Mouse (Mus musculus) forebrain, embryonic 14.5 days (tissue): ENCODE data around the gene Ccdc85b. TPM values are rescaled to one million over a fixed set of nuclear protein-coding genes. Genes with fewer than 3 reads are reported as not detected.
"Not testable (repeated sequence)": the region's sequence is repeated elsewhere in the genome, so short reads cannot be mapped to it uniquely, and the experiment has no call there.

Source experiments
- ATAC-seq: fragments of 200-750 bp; cut with Nextera tagmentation; 2 replicates; pipeline ENCODE4 v1.8.0; 2017; ENCODE audit warnings: mild to moderate bottlenecking, moderate library complexity
- DNase-seq: peaks from one replicate; pipeline ENCODE4 v3.0.0-alpha.2; 2015; ENCODE audit warnings: low spot score
- H3K27ac ChIP-seq: fragments of 300-500 bp; sonication (generic); 2 replicates; pipeline ENCODE4 v1.5.1; 2014; ENCODE audit warnings: low read depth, mild to moderate bottlenecking, control low read depth, low read length, moderate library complexity
- H3K27me3 ChIP-seq: fragments of 300-500 bp; sonication (generic); replicated peaks from 2 replicates; pipeline ENCODE4 v1.6.1; 2014; ENCODE audit warnings: low read length, control low read depth, mixed read lengths; ENCODE audit not compliant: control insufficient read depth, insufficient read depth
- H3K36me3 ChIP-seq: fragments of 300-500 bp; sonication (generic); 2 replicates; pipeline ENCODE4 v1.6.1; 2014; ENCODE audit warnings: low read length, control low read depth; ENCODE audit not compliant: control insufficient read depth, insufficient read depth
- H3K4me1 ChIP-seq: fragments of 300-500 bp; sonication (generic); 2 replicates; pipeline ENCODE4 v1.6.1; 2014; ENCODE audit warnings: antibody characterized with exemption, low read length, control low read depth; ENCODE audit not compliant: control insufficient read depth, insufficient read depth
- H3K4me2 ChIP-seq: fragments of 300-500 bp; sonication (generic); 2 replicates; pipeline ENCODE4 v1.6.1; 2014; ENCODE audit warnings: mild to moderate bottlenecking, control low read depth, low read length
- H3K4me3 ChIP-seq: fragments of 300-500 bp; sonication (generic); 2 replicates; pipeline ENCODE4 v1.5.1; 2014; ENCODE audit warnings: low read depth, low read length, control low read depth
- H3K9ac ChIP-seq: fragments of 300-500 bp; sonication (generic); 2 replicates; pipeline ENCODE4 v1.6.1; 2014; ENCODE audit warnings: mild to moderate bottlenecking, low read length, control low read depth, moderate library complexity
- H3K9me3 ChIP-seq: fragments of 300-500 bp; sonication (generic); replicated peaks from 2 replicates; pipeline ENCODE4 v1.6.1; 2016; ENCODE audit warnings: low read length, control low read depth, mixed read lengths; ENCODE audit not compliant: control insufficient read depth
- WGBS: fragments of 180-500 bp; shearing (Covaris S2); extraction: QIAGEN DNeasy Blood & Tissue Kit; methylation state at CpG from one replicate; pipeline ENCODE4 v1.1.7; 2014; 5-methylcytosine and 5-hydroxymethylcytosine counted together
- polyA plus RNA-seq: library from polyadenylated mRNA; unstranded; fragments of >200 nt; fragmentation: Nextera tagmentation; extraction: Ambion mirVana; gene quantifications from 2 replicates; pipeline ENCODE4 v1.2.1, GENCODE M21; 2014

Gene Ccdc85b
- polyA plus RNA-seq, 1 experiment from 2014 or later: 5.9 TPM

GRCm38 (mm10) chr19:5490898-5491708 is 33.4 kb upstream of the Ccdc85b start:
- peak overlapping the region; percentile 96 for H3K9ac ChIP-seq
- H3K4me3 ChIP-seq: peak overlapping the region; percentile 100
- WGBS: under 1% methylated on average over 59 of the region's 59 CpGs
- H3K4me2 ChIP-seq: peak overlapping the region; percentile 68
- H3K4me1 ChIP-seq: peaks cover 14% of the 10 kb centered on the region
- H3K27me3 ChIP-seq: no peaks in the 10 kb centered on the region
- DNase-seq (peak; percentile 79), ATAC-seq (peak; percentile 14)
- peak overlapping the region; percentile 99 for H3K27ac ChIP-seq
- peaks cover 44% of the 10 kb centered on the region for H3K36me3 ChIP-seq
- H3K9me3 ChIP-seq: no peaks in the 10 kb centered on the region

DNA sequence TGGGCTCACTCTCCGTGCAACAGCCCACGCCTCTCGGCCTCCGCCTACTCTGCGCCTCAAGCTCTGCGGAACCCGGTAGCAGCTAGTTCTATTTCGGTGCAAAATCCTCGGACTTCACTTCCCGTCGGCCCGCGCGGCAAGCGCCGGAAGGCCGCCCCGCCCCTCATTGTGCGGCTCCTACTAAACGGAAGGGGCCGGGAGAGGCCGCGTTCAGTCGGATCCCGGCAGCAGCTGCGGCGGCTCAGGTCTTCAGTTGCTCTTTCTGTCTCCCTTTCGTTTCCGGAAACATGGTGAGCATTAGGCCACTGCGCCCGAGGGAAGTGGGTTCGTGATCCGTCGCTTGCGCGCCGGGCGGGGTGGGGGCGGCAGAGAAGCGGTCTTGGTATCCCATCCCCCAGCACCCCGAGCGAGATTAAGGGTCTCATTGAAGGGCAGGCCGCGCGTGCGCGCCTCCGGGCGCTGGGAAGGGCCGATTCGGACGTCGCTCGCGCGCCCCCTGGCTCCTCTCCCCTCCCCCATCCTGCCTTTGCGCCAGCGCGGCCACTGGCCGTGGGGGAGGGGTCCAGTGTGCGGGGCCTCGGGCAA is 32.7 kb upstream of the Ccdc85b start, which contains the start of gene Cfl1:
Gene Cfl1, plus strand, starts transcription at position 143 of the 585 bp plus-strand sequence.
- Histone ChIP-seq H3K36me3 (peaks cover 44% of the 10 kb centered on the region), H3K9ac (peak within 1 kb of the TSS; percentile 96), H3K27me3 (no peaks in the 10 kb centered on the region), H3K4me1 (peaks cover 14% of the 10 kb centered on the region), H3K4me3 (peak within 1 kb of the TSS; percentile 100), H3K9me3 (no peaks in the 10 kb centered on the region), H3K27ac (peak within 1 kb of the TSS; percentile 99), H3K4me2 (peak within 1 kb of the TSS; percentile 80)
- DNase-seq: peak; percentile 98
- peak; percentile 80 for ATAC-seq
- under 1% methylated on average over 45 of the region's 62 CpGs for WGBS

DNA sequence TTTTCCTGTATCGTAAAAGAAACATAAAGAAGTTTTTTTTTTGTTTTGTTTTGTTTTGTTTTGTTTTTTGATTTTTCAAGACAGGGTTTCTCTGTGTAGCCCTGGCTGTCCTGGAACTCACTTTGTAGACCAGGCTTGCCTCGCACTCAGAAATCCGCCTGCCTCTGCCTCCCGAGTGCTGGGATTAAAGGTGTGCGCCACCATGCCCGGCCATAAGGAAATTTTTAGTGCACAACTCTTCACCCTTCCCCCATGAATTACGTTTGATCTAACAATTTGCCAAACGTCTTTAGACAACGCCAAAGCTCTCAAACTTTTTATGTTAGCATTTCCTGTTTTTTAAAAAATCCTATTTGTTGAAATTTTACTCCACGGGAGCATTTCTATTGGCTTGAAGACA is 32.0 kb upstream of the Ccdc85b start:
- H3K4me1 ChIP-seq: peaks cover 14% of the 10 kb centered on the region
- H3K27me3 ChIP-seq, ATAC-seq, H3K9me3 ChIP-seq, H3K9ac ChIP-seq, DNase-seq: not testable (repeated sequence)
- peak overlapping the region; percentile 100 for H3K4me3 ChIP-seq
- 52% methylated on average over 10 of the region's 10 CpGs for WGBS
- peak overlapping the region; percentile 80 for H3K4me2 ChIP-seq
- H3K36me3 ChIP-seq: peaks cover 45% of the 10 kb centered on the region
- H3K27ac ChIP-seq: peak overlapping the region; percentile 99; the same call in 1 of the 2 replicates

DNA sequence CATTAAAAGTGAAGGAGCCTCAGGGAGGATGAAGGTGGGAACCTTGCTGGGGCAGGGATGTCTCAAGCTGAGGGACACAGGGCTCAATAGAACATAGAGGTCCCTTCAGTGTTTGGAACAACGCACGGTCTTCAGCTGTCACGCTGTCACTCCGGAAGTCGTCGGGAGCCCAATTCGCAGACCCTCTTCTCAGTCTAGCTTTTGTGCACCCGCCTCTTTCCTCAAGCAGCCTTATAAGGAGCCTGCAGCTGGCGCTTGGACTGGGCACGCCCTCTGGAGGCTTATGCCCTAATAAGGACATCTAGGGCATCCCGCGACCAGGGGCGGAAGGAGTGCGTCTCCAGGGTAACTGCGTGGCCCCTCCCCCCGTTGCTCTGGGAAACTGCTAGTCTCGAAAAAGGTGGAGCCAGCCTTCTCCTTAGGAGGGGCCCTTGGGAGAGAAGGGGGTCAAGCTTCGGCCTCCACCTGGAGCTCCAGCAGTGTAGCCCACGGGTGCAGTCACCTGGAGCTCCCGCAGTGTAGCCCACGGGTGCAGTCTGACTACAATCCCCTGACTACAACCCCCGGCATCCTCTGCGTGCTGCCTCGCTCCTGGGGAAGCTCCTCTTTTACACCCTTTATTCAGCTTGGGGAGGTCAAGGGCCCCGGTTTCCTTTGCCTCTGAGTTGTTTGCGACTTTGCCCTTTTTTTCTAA is 31.3 kb upstream of the Ccdc85b start:
- H3K36me3 ChIP-seq: peaks cover 45% of the 10 kb centered on the region
- H3K9me3 ChIP-seq: no peaks in the 10 kb centered on the region
- WGBS: under 1% methylated on average over 26 of the region's 26 CpGs
- H3K9ac ChIP-seq: peak overlapping the region; percentile 70
- peaks cover 14% of the 10 kb centered on the region for H3K4me1 ChIP-seq
- peak overlapping the region; percentile 49 for H3K4me3 ChIP-seq
- no peaks in the 10 kb centered on the region for H3K27me3 ChIP-seq
- peak overlapping the region; percentile 97 for H3K27ac ChIP-seq
- DNase-seq: peak; percentile 97
- peak overlapping the region; percentile 80 for H3K4me2 ChIP-seq
- ATAC-seq: peak; percentile 75

DNA sequence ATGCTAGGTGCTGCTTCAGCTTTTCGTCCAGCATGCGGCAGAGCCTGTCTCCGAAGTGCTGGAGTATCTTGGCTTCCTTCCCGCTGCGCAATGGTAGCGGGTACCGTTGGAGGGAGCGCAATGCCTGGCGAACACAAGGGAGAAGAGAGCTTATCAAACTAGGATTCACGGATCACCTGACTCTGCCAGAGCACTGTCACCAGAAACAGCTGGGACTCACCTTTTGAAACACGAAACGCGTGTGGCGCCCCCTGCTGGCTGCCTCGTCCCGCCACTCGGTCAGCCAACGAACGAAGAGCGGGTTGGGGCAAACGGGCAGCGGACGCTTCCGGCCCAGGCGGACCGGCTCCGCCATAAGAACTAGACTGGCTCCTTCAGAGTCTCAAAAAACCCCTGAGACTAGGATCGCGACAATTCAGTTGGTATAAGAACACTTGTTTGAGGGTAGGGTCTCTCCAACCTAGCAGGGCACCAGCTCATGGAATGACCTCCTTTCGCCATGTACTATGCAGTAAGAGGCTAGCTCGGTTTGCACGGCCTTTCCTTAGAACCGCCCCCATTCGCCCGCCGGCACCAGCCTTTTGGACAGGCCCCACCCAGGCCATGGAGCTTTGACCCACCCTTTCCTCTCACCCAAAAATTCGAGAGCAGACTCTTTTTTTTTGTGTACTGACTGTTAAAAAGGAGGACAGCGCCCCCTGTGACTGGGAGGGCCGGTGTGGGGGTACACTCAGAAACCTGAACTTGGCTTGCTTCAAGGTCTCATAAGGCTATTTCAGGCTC is 30.3 kb upstream of the Ccdc85b start, which contains the start of gene Mus81:
Gene Mus81, minus strand, starts transcription at position 635 of the 783 bp plus-strand sequence.
- Histone ChIP-seq H3K27ac (peak within 1 kb of the TSS; percentile 97), H3K4me1 (peaks cover 14% of the 10 kb centered on the region), H3K27me3 (no peaks in the 10 kb centered on the region), H3K4me2 (peak within 1 kb of the TSS; percentile 80), H3K36me3 (peaks cover 45% of the 10 kb centered on the region), H3K9ac (peak within 1 kb of the TSS; percentile 70), H3K4me3 (peak within 1 kb of the TSS; percentile 49), H3K9me3 (no peaks in the 10 kb centered on the region)
- peak; percentile 96 for DNase-seq
- peak; percentile 55 for ATAC-seq
- WGBS: under 1% methylated on average over 39 of the region's 39 CpGs

- Histone ChIP-seq H3K9ac (no peak overlapping the region), H3K27me3 (no peaks in the 10 kb centered on the region), H3K4me1 (peaks cover 7% of the 10 kb centered on the region), H3K4me3 (no peak overlapping the region), H3K9me3 (no peaks in the 10 kb centered on the region), H3K4me2 (no peak overlapping the region), H3K27ac (no peak overlapping the region), H3K36me3 (peaks cover 47% of the 10 kb centered on the region)
- ATAC-seq (no peak), DNase-seq (no peak)
- 97% methylated on average over 4 of the region's 4 CpGs for WGBS
These were observed 29.1 kb upstream of the Ccdc85b start for GRCm38 (mm10) chr19:5486771-5487170.

DNA sequence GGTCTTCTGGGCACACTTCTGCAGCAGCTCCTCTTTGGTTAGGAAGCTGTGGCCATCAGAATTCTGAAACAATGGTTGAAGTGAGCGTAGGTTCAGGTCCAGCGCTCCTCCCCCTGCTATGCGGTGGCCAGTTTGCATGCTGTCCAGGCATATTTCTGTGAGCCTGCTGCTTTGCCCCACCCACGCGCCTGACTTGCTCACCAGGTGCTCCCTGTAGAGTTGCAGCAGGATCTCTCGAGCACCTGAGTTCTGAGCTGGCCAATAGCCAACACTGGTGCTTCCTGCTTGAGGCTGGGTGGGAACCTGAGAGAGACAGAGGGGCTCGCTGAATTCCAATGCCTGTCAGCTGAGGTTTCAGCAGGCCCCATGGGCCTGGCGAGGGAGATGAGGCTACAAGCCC is 28.6 kb upstream of the Ccdc85b start:
- Histone ChIP-seq H3K27ac (no peak overlapping the region), H3K4me2 (no peak overlapping the region), H3K36me3 (peaks cover 52% of the 10 kb centered on the region), H3K9me3 (no peaks in the 10 kb centered on the region), H3K9ac (no peak overlapping the region), H3K27me3 (no peaks in the 10 kb centered on the region), H3K4me1 (peaks cover 6% of the 10 kb centered on the region), H3K4me3 (no peak overlapping the region)
- no peak for DNase-seq
- ATAC-seq: no peak
- 84% methylated on average over 8 of the region's 8 CpGs for WGBS

DNA sequence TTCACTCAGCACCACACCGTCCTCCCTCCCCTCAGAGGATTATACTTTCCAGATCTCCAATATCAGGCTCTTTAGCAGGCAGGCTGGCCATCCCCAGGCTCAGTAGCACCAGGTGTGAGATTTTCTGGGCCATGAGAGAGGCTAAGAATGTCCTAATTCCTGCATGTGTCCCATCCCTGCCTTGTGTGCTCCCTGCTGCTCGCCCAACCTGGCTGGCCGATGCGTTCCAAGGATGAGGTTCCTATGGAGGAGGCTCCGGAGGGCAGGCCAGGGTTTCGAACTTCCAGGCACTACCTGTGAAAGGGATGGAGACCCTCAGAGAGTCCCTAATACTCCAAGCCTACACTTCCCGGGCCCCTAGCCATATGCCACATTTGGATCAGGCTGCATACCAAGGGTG is 28.1 kb upstream of the Ccdc85b start:
- no peaks in the 10 kb centered on the region for H3K27me3 ChIP-seq
- no peak for DNase-seq
- 93% methylated on average over 7 of the region's 7 CpGs for WGBS
- H3K4me1 ChIP-seq: peaks cover 6% of the 10 kb centered on the region
- no peak overlapping the region for H3K27ac ChIP-seq
- H3K4me3 ChIP-seq: no peak overlapping the region
- H3K36me3 ChIP-seq: peaks cover 56% of the 10 kb centered on the region
- H3K9ac ChIP-seq: no peak overlapping the region
- no peak for ATAC-seq
- no peaks in the 10 kb centered on the region for H3K9me3 ChIP-seq
- no peak overlapping the region for H3K4me2 ChIP-seq
